Mouse (Mus musculus): ENCODE measurements around the gene Pacrg. TPM values are rescaled to one million over a fixed set of nuclear protein-coding genes. Genes with fewer than 3 reads are reported as not detected.

Gene Pacrg
- total and polyA plus RNA-seq, 3 experiments = not detected

DNA sequence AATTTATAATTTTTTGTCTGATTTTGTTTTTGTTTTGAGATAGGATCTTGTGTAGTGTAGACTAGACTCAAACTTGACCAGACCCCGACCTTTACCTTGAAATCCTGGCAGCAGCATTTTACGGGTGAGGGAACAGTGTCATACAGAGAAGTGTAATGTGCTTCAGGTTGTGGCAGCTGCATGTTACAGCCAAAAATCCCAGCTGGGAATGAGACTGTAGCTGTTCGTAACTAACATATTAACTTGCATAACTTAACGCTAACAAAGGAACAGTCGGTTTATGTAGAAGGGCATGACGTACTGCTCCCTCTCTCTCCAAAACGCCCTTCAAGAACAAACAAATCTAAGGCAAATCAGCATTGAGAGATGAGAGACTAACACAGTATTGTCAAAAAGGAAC, 250.5 kb downstream of the Pacrg start:
- Histone ChIP-seq H3K9ac (ENCODE audit: insufficient read depth, low read depth) (no peak overlapping the region), H3K27me3 (replicated peaks) (no peaks in the 10 kb centered on the region), H3K9me3 (replicated peaks; ENCODE audit: low read length) (no peaks in the 10 kb centered on the region), H3K27ac (ENCODE audit: insufficient read depth, low read depth) (no peak overlapping the region), H3K79me2 (replicated peaks; ENCODE audit: control insufficient read depth, extremely low read depth, insufficient read depth, poor library complexity, severe bottlenecking) (no peaks in the 10 kb centered on the region), H3K36me3 (replicated peaks in 1 of 2; ENCODE audit: control insufficient read depth in 1 of 2, insufficient read depth in 1 of 2, low read length in 1 of 2) (no peaks in the 10 kb centered on the region), H3K4me2 (ENCODE audit: insufficient read depth, low read depth, poor library complexity, severe bottlenecking) (no peak overlapping the region), H3K4me1 (ENCODE audit: control insufficient read depth in 1 of 2, insufficient read depth in 2 of 2) (no peaks in the 10 kb centered on the region; a peak in 1 of 4 replicates), H3K4me3 (replicated peaks in 1 of 3; ENCODE audit: low read depth in 2 of 3, low read length in 2 of 3, poor library complexity in 1 of 3) (no peak overlapping the region)
- TF ChIP-seq ZKSCAN1 (IDR thresholded peaks at IDR 0.05; ENCODE audit: borderline replicate concordance, low read depth, low read length) = no peak
- no peak for TF ChIP-seq POLR2A (IDR thresholded peaks at IDR 0.05; ENCODE audit: low read depth, low read length)
- TF ChIP-seq SMC3 (IDR thresholded peaks at IDR 0.05; ENCODE audit: low read depth, low read length) = no peak
- TF ChIP-seq JUND (conservative IDR thresholded peaks at IDR 0.05; ENCODE audit: low read depth, low read length) = no peak
- TF ChIP-seq MXI1 (IDR thresholded peaks at IDR 0.05; ENCODE audit: low read depth, low read length) = no peak
- TF ChIP-seq GABPA (IDR thresholded peaks at IDR 0.05; ENCODE audit: insufficient replicate concordance, low read depth, low read length) = no peak
- TF ChIP-seq TBP (conservative IDR thresholded peaks at IDR 0.05; ENCODE audit: low read depth, low read length) = no peak
- TF ChIP-seq TCF12 (IDR thresholded peaks at IDR 0.05; ENCODE audit: low read depth, low read length) = no peak
- no peak for TF ChIP-seq CHD1 (IDR thresholded peaks at IDR 0.05; ENCODE audit: low read depth, low read length)
- no peak for TF ChIP-seq MEF2A (IDR thresholded peaks at IDR 0.05; ENCODE audit: borderline replicate concordance, low read depth, low read length)
- no peak for TF ChIP-seq KAT2A (IDR thresholded peaks at IDR 0.05; ENCODE audit: insufficient replicate concordance, low read length)
- TF ChIP-seq ELF1 (IDR thresholded peaks at IDR 0.05; ENCODE audit: low read depth, low read length) = no peak
- no peak for TF ChIP-seq ZMIZ1 (IDR thresholded peaks at IDR 0.05; ENCODE audit: low read depth, low read length)
- TF ChIP-seq MAZ (IDR thresholded peaks at IDR 0.05; ENCODE audit: low read depth, low read length) = no peak
- TF ChIP-seq USF2 (conservative IDR thresholded peaks at IDR 0.05; ENCODE audit: low read depth, low read length) = no peak
- no peak for TF ChIP-seq ZNF384 (IDR thresholded peaks at IDR 0.05; ENCODE audit: low read depth, low read length)
- dilution Hi-C loops (cut with MboI; ENCODE audit: extremely low pct_ligation_motif_present, extremely low pct_unique_long_range_greater_than_20kb, low sequenced_read_pairs) = no loop called here
- in situ Hi-C loops (cut with MboI; ENCODE audit: low pct_ligation_motif_present, low pct_unique_long_range_greater_than_20kb, low sequenced_read_pairs) = no loop called here
- DNase-seq (ENCODE audit: extremely low read depth) = no peak

DNA sequence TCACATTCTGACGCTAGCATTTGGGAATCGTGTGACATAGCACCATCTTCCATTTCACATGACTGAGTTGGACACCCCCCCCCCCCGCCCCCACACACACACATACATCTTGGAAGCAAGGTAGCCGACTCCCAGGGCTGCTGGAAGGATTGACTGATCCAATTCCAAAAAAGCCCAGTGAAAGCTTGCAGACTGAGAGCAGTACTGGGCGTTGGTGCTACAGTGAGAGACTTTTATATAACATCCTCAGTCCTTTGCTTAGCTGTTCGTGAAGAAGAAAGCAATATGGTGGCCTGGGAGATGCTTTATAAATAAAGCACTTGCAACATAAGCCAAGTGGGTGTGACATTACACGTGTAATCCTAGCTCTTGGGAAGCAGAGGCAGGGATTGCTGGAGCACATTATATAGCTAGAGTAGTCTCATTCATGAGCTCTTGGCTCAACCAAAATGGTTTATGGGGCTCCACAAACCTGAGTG, 251.2 kb downstream of the Pacrg start:
- no peaks in the 10 kb centered on the region for H3K36me3 ChIP-seq (replicated peaks in 1 of 2; ENCODE audit: control insufficient read depth in 1 of 2, insufficient read depth in 1 of 2, low read length in 1 of 2)
- no peaks in the 10 kb centered on the region for H3K27me3 ChIP-seq (replicated peaks)
- no peak overlapping the region for H3K27ac ChIP-seq (ENCODE audit: insufficient read depth, low read depth)
- no peaks in the 10 kb centered on the region; a peak in 1 of 4 replicates for H3K4me1 ChIP-seq (ENCODE audit: control insufficient read depth in 1 of 2, insufficient read depth in 2 of 2)
- TF ChIP-seq ZMIZ1 (IDR thresholded peaks at IDR 0.05; ENCODE audit: low read depth, low read length) (no peak), ELF1 (IDR thresholded peaks at IDR 0.05; ENCODE audit: low read depth, low read length) (no peak), CHD2 (IDR thresholded peaks at IDR 0.05; ENCODE audit: low read length) (no peak), ZKSCAN1 (IDR thresholded peaks at IDR 0.05; ENCODE audit: borderline replicate concordance, low read depth, low read length) (no peak), ETS1 (conservative IDR thresholded peaks at IDR 0.05; ENCODE audit: low read depth, low read length) (no peak), GABPA (IDR thresholded peaks at IDR 0.05; ENCODE audit: insufficient replicate concordance, low read depth, low read length) (no peak), JUND (conservative IDR thresholded peaks at IDR 0.05; ENCODE audit: low read depth, low read length) (no peak), KAT2A (IDR thresholded peaks at IDR 0.05; ENCODE audit: insufficient replicate concordance, low read length) (no peak), MXI1 (IDR thresholded peaks at IDR 0.05; ENCODE audit: low read depth, low read length) (no peak), USF1 (IDR thresholded peaks at IDR 0.05; ENCODE audit: low read depth, low read length) (no peak), POLR2AphosphoS2 (IDR thresholded peaks at IDR 0.05; ENCODE audit: low read depth, low read length) (no peak), UBTF (IDR thresholded peaks at IDR 0.05; ENCODE audit: low read depth, low read length) (no peak), USF2 (conservative IDR thresholded peaks at IDR 0.05; ENCODE audit: low read depth, low read length) (no peak), ZNF384 (IDR thresholded peaks at IDR 0.05; ENCODE audit: low read depth, low read length) (no peak)
- no peak overlapping the region for H3K4me2 ChIP-seq (ENCODE audit: insufficient read depth, low read depth, poor library complexity, severe bottlenecking)
- dilution Hi-C loops (cut with MboI; ENCODE audit: extremely low pct_ligation_motif_present, extremely low pct_unique_long_range_greater_than_20kb, low sequenced_read_pairs) = no loop called here
- no peaks in the 10 kb centered on the region for H3K79me2 ChIP-seq (replicated peaks; ENCODE audit: control insufficient read depth, extremely low read depth, insufficient read depth, poor library complexity, severe bottlenecking)
- no peaks in the 10 kb centered on the region for H3K9me3 ChIP-seq (replicated peaks; ENCODE audit: low read length)
- no peak for DNase-seq (ENCODE audit: extremely low read depth)
- H3K9ac ChIP-seq (ENCODE audit: insufficient read depth, low read depth) = no peak overlapping the region
- in situ Hi-C loops (cut with MboI; ENCODE audit: low pct_ligation_motif_present, low pct_unique_long_range_greater_than_20kb, low sequenced_read_pairs) = no loop called here
- no peak overlapping the region for H3K4me3 ChIP-seq (replicated peaks in 1 of 3; ENCODE audit: low read depth in 2 of 3, low read length in 2 of 3, poor library complexity in 1 of 3)
